Comparison of ENCODE assay signal across 14 mouse cellular contexts in genomic region chr11:119940142-119940541, GRCm38 (mm10). TPM values are rescaled to one million over a fixed set of nuclear protein-coding genes. Genes with fewer than 3 reads are reported as not detected.
DNase-seq lines count a peak whose midpoint lies in the region; ATAC-seq lines count a peak whose summit lies in the region.
"Had no signal": no experiment of that assay in that cellular context is flagged by ENCODE, and none has a peak within 500 bp of the region (broad histone marks: within the 10 kb centered on the region; RNA-seq: fewer than 3 reads in every experiment).

No protein-coding gene starts in this region.

- H3K4me3 ChIP-seq in intestine, embryonic 15.5 days (replicated peaks): no peak overlapping the region
- no peak overlapping the region for H3K4me3 ChIP-seq in intestine, embryonic 16.5 days (ENCODE audit: low read length)
- no peak overlapping the region for H3K4me3 ChIP-seq in midbrain, embryonic 14.5 days (replicated peaks; ENCODE audit: low read depth, low read length)
- no peak overlapping the region for H3K4me3 ChIP-seq in midbrain, embryonic 10.5 days
- no peak overlapping the region for H3K4me3 ChIP-seq in embryonic facial prominence, embryonic 12.5 days
- H3K4me3 ChIP-seq: heart, embryonic 15.5 days; liver, embryonic 13.5 days; neural tube, embryonic 12.5 days had no signal

- no peaks in the 10 kb centered on the region for H3K9me3 ChIP-seq in intestine, embryonic 15.5 days
- no peaks in the 10 kb centered on the region for H3K9me3 ChIP-seq in intestine, embryonic 16.5 days (ENCODE audit: control insufficient read depth, low read length)
- H3K9me3 ChIP-seq in midbrain, embryonic 14.5 days (ENCODE audit: control insufficient read depth, low read length): no peaks in the 10 kb centered on the region
- no peaks in the 10 kb centered on the region for H3K9me3 ChIP-seq in midbrain, embryonic 10.5 days (replicated peaks)
- no peaks in the 10 kb centered on the region for H3K9me3 ChIP-seq in embryonic facial prominence, embryonic 12.5 days
- H3K9me3 ChIP-seq: heart, embryonic 15.5 days; liver, embryonic 13.5 days; neural tube, embryonic 12.5 days had no signal

- H3K4me2 ChIP-seq in intestine, embryonic 15.5 days (replicated peaks): no peak overlapping the region
- no peak overlapping the region for H3K4me2 ChIP-seq in intestine, embryonic 16.5 days (ENCODE audit: low read depth, low read length)
- no peak overlapping the region for H3K4me2 ChIP-seq in midbrain, embryonic 14.5 days (ENCODE audit: low read length)
- peak overlapping the region; percentile 17; the same call in 1 of the 2 replicates for H3K4me2 ChIP-seq in embryonic facial prominence, embryonic 12.5 days (replicated peaks)
- H3K4me2 ChIP-seq: heart, embryonic 15.5 days; neural tube, embryonic 12.5 days had no signal

- H3K9ac ChIP-seq in intestine, embryonic 15.5 days: no peak overlapping the region
- no peak overlapping the region for H3K9ac ChIP-seq in intestine, embryonic 16.5 days (ENCODE audit: low read depth, low read length)
- 0 out of 2 replicates have a peak overlapping the region, but pooled peaks have one; percentile 2 for H3K9ac ChIP-seq in midbrain, embryonic 14.5 days (replicated peaks; ENCODE audit: low read length)
- no peak overlapping the region for H3K9ac ChIP-seq in embryonic facial prominence, embryonic 12.5 days
- H3K9ac ChIP-seq: heart, embryonic 15.5 days; liver, embryonic 13.5 days; neural tube, embryonic 12.5 days had no signal

- H3K36me3 ChIP-seq in intestine, embryonic 15.5 days: no peaks in the 10 kb centered on the region
- no peaks in the 10 kb centered on the region for H3K36me3 ChIP-seq in intestine, embryonic 16.5 days (ENCODE audit: control insufficient read depth, insufficient read depth, low read length)
- H3K36me3 ChIP-seq in midbrain, embryonic 14.5 days (ENCODE audit: control insufficient read depth, insufficient read depth, low read length): no peaks in the 10 kb centered on the region
- no peaks in the 10 kb centered on the region for H3K36me3 ChIP-seq in midbrain, embryonic 10.5 days
- H3K36me3 ChIP-seq in embryonic facial prominence, embryonic 12.5 days: no peaks in the 10 kb centered on the region
- H3K36me3 ChIP-seq: heart, embryonic 15.5 days; liver, embryonic 13.5 days; neural tube, embryonic 12.5 days had no signal

- peaks cover 77% of the 10 kb centered on the region for H3K4me1 ChIP-seq in intestine, embryonic 15.5 days (replicated peaks)
- peaks cover 64% of the 10 kb centered on the region for H3K4me1 ChIP-seq in intestine, embryonic 16.5 days (ENCODE audit: control insufficient read depth, insufficient read depth, low read length)
- H3K4me1 ChIP-seq in midbrain, embryonic 14.5 days (ENCODE audit: control insufficient read depth, insufficient read depth, low read length): peaks cover 16% of the 10 kb centered on the region
- peaks cover 84% of the 10 kb centered on the region for H3K4me1 ChIP-seq in midbrain, embryonic 10.5 days
- peaks cover 77% of the 10 kb centered on the region for H3K4me1 ChIP-seq in embryonic facial prominence, embryonic 12.5 days

- no peaks in the 10 kb centered on the region for H3K27me3 ChIP-seq in intestine, embryonic 15.5 days (replicated peaks)
- no peaks in the 10 kb centered on the region for H3K27me3 ChIP-seq in intestine, embryonic 16.5 days (replicated peaks; ENCODE audit: control insufficient read depth, insufficient read depth, low read length)
- H3K27me3 ChIP-seq in midbrain, embryonic 14.5 days (ENCODE audit: control insufficient read depth, insufficient read depth, low read length): peaks cover 13% of the 10 kb centered on the region; the same call in 1 of the 2 replicates
- H3K27me3 ChIP-seq in midbrain, embryonic 10.5 days (ENCODE audit: low read depth, poor library complexity, severe bottlenecking): peaks cover 71% of the 10 kb centered on the region
- peaks cover 3% of the 10 kb centered on the region; the same call in 1 of the 2 replicates for H3K27me3 ChIP-seq in embryonic facial prominence, embryonic 12.5 days

- WGBS in intestine, embryonic 15.5 days: 57% methylated on average over 11 of the region's 11 CpGs
- 59% methylated on average over 11 of the region's 11 CpGs for WGBS in intestine, embryonic 16.5 days
- WGBS in midbrain, embryonic 14.5 days: 66% methylated on average over 11 of the region's 11 CpGs
- 74% methylated on average over 11 of the region's 11 CpGs for WGBS in midbrain, embryonic 10.5 days
- 51% methylated on average over 11 of the region's 11 CpGs for WGBS in embryonic facial prominence, embryonic 12.5 days

- ATAC-seq in intestine, embryonic 15.5 days: no peak
- ATAC-seq in intestine, embryonic 16.5 days: no peak
- no peak for ATAC-seq in midbrain, embryonic 14.5 days (ENCODE audit: low FRiP score, low TSS enrichment)
- ATAC-seq in embryonic facial prominence, embryonic 12.5 days (ENCODE audit: insufficient number of reproducible peaks, insufficient read depth, low FRiP score, low TSS enrichment): no peak

- no peak for DNase-seq in midbrain, embryonic 14.5 days
- no peak for DNase-seq in midbrain, embryonic 10.5 days (ENCODE audit: low spot score)
- DNase-seq in layer of hippocampus, postnatal 14 days (ENCODE audit: low spot score in 2 of 2): peak; percentile 52 to 68
- no peak for DNase-seq in urinary bladder, adult 18-20 months (ENCODE audit: low spot score in 2 of 2)
- no peak for DNase-seq in thymus, postnatal 36 days
- DNase-seq: embryo, embryonic 11 days; gastrocnemius, postnatal 10 days; liver, embryonic 13.5 days; thymus, adult 2 months had no signal

- H3K27ac ChIP-seq in intestine, embryonic 15.5 days: 0 out of 2 replicates have a peak overlapping the region, but pooled peaks have one; percentile 13
- H3K27ac ChIP-seq in intestine, embryonic 16.5 days (ENCODE audit: low read length): no peak overlapping the region
- no peak overlapping the region for H3K27ac ChIP-seq in midbrain, embryonic 14.5 days (replicated peaks; ENCODE audit: low read depth, low read length)
- H3K27ac ChIP-seq in midbrain, embryonic 10.5 days (replicated peaks): no peak overlapping the region
- no peak overlapping the region for H3K27ac ChIP-seq in embryonic facial prominence, embryonic 12.5 days
- H3K27ac ChIP-seq: heart, embryonic 15.5 days; neural tube, embryonic 12.5 days had no signal

RNA-seq across cellular contexts. Expression of gene Baiap2, which starts 2.4 kb away (rescaled TPM):
- 12.0 and 13.1 TPM in 2 replicates for polyA plus RNA-seq in intestine, embryonic 15.5 days (2015; fragmentation: Nextera tagmentation; extraction: Ambion mirVana)
- 10.1 and 11.8 TPM in 2 replicates for polyA plus RNA-seq in intestine, embryonic 16.5 days (2015; fragmentation: Nextera tagmentation; extraction: Ambion mirVana)
- 11.0 and 11.2 TPM in 2 replicates for polyA plus RNA-seq in midbrain, embryonic 14.5 days (2014; fragmentation: Nextera tagmentation; extraction: Ambion mirVana)
- 9.4 and 11.3 TPM in 2 replicates for polyA plus RNA-seq in midbrain, embryonic 10.5 days (2016; fragmentation: Nextera tagmentation; extraction: Ambion mirVana)
- 14.2 and 15.3 TPM in 2 replicates for polyA plus RNA-seq in embryonic facial prominence, embryonic 12.5 days (2016; fragmentation: Nextera tagmentation; extraction: Ambion mirVana)
- total RNA-seq in layer of hippocampus, postnatal 14 days (2021): 100 to 1,000 TPM; 148 TPM

RNA-seq across cellular contexts. Expression of gene Chmp6, which starts 26.9 kb away (rescaled TPM):
- 88.0 and 91.1 TPM in 2 replicates for polyA plus RNA-seq in intestine, embryonic 15.5 days (2015; fragmentation: Nextera tagmentation; extraction: Ambion mirVana)
- 92.2 and 94.3 TPM in 2 replicates for polyA plus RNA-seq in intestine, embryonic 16.5 days (2015; fragmentation: Nextera tagmentation; extraction: Ambion mirVana)
- polyA plus RNA-seq in midbrain, embryonic 14.5 days (2014; fragmentation: Nextera tagmentation; extraction: Ambion mirVana): 100 and 104 TPM in 2 replicates
- 116 and 118 TPM in 2 replicates for polyA plus RNA-seq in midbrain, embryonic 10.5 days (2016; fragmentation: Nextera tagmentation; extraction: Ambion mirVana)
- polyA plus RNA-seq in embryonic facial prominence, embryonic 12.5 days (2016; fragmentation: Nextera tagmentation; extraction: Ambion mirVana): 109 and 110 TPM in 2 replicates
- 10 to 100 TPM; 37.1 to 39.1 TPM for total RNA-seq in layer of hippocampus, postnatal 14 days (2021)

Comparison
In these comparisons a context has a peak if more than half of its experiments do, and no peak if none do; other contexts are left out.
1. DNase-seq: peak in layer of hippocampus, postnatal 14 days (2 of 2); none in midbrain, embryonic 14.5 days (single experiment), midbrain, embryonic 10.5 days (single experiment), urinary bladder, adult 18-20 months (0 of 2) and thymus, postnatal 36 days (0 of 2).